Mouse (Mus musculus): ENCODE measurements at regions not wholly inside any gene's neighbourhood (a gene's known extent, or its start where the extent isn't known, plus 50 kb on each side); places are given as distances from the start of the nearest gene placed in this dataset.

GRCm38 (mm10) chr2:128367266-128368150, 223.5 kb upstream of the Spdye4c start:
- intact Hi-C loops (cut with DNase I) = no loop called here

- intact Hi-C loops (cut with DNase I) = no loop called here
Observed at GRCm38 (mm10) chr2:128368534-128369273, 222.3 kb upstream of the Spdye4c start.

DNA sequence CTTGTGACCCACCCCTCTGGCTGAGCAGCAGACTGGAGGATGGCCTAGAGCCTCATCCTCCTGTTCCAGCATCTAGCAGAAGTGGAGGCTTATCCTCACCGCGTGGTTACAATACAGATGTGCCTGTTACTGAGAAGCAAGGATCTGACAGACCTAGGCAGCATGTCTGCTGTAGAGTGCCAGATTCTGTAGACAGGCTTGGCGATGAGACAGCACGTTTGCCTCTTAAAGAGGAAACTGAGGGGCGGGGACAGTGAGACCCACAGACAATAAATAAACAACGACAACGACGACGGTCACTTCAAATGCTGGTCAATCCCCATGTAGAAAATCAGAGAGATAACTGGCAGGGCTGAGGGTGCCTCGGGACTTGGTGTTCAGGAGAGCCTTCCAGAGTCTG, 220.2 kb upstream of the Spdye4c start:
- intact Hi-C loops (cut with DNase I) = loop anchor here (5.0 kb wide), 1 partner anchor 94 kb away; no protein-coding TSS in a partner anchor

- intact Hi-C loops (cut with DNase I) = loop anchor here (5.0 kb wide), 1 partner anchor 95 kb away; no protein-coding TSS in a partner anchor
Observed at GRCm38 (mm10) chr2:128372204-128372603, 218.8 kb upstream of the Spdye4c start.

GRCm38 (mm10) chr2:128373363-128374252, 217.4 kb upstream of the Spdye4c start:
- intact Hi-C loops (cut with DNase I) = loop anchor here (5.0 kb wide), 1 partner anchor 96 kb away; no protein-coding TSS in a partner anchor

DNA sequence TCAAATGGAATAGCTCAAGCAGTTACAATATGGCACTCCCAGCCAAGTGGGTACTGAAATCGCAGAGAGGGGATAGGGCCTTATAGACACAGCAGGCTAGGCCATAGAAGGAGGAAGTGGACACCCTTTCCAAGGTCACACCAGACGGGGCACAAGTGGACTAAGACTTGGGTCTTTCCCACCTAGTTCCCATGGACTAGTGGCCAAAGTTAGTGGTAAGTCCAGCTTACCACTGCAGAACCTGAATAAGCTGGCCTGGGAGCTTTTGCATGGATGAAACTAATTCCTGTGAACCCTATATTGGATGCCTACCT, 216.8 kb upstream of the Spdye4c start:
- intact Hi-C loops (cut with DNase I) = loop anchor here (5.0 kb wide), 1 partner anchor 97 kb away; no protein-coding TSS in a partner anchor

DNA sequence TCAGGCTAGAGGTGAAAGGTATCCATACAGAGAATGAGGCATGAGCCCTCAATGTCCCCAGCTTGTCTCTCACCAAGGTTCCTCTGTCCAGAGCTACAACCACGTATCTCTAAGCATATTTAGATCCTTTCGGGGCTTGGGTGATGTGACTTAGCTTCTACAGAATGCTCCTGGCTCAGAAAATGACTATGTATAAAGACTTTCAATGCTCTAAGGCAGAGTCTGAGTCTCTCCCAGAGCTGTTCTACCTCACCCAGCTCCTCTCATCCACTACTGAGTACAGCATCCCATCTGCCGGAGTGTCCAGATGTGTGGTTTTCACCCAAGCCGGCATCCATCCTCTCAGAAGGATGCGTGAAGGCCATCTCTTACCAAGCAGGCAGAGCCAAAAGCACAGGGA, 216.1 kb upstream of the Spdye4c start:
- intact Hi-C loops (cut with DNase I) = loop anchor here (5.0 kb wide), 1 partner anchor 98 kb away; no protein-coding TSS in a partner anchor

DNA sequence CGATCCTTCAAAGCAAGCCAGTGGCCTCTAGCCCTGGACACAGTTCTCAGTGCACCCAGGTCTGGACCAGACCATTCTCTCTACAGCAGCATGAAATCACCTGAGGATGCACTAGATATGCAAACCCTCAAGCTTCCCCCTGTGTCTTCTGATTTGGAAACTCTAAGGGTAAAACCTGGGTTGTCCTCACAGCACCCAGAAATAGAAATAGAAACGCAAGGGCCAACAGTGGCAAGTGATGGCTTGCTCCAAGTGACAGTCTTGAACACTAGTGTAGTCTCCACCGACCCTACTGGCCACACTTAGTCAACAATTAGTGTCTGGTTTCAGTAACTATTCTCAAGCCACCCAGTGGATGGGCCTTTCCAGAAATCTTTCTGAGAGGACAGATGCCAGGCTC, 215.2 kb upstream of the Spdye4c start:
- intact Hi-C loops (cut with DNase I) = no loop called here

DNA sequence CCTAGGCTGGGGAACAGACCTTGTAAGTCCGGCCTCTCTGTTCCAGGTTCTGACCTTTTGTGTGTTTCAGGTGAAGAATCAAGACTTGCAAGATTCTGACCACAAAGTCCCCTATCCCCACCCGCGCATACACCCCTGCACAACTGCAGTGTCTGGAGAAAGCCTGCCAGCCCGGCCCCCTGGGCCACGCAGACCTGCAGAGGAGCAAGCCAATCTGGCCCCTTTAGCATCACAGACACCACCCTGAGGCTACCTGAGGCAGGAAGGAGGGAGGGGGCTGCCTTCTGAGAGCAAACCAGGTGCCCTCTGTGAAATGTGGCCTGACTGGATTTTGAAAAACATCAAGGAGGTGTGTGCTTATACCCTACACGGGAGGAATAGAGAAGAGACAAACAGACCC, 213.8 kb upstream of the Spdye4c start:
- intact Hi-C loops (cut with DNase I) = no loop called here

GRCm38 (mm10) chr2:128377680-128378079, 213.3 kb upstream of the Spdye4c start:
- intact Hi-C loops (cut with DNase I) = no loop called here

- intact Hi-C loops (cut with DNase I) = no loop called here
Observed at GRCm38 (mm10) chr2:128378456-128378855, 212.6 kb upstream of the Spdye4c start.

GRCm38 (mm10) chr2:128379151-128379550, 211.9 kb upstream of the Spdye4c start:
- intact Hi-C loops (cut with DNase I) = no loop called here

DNA sequence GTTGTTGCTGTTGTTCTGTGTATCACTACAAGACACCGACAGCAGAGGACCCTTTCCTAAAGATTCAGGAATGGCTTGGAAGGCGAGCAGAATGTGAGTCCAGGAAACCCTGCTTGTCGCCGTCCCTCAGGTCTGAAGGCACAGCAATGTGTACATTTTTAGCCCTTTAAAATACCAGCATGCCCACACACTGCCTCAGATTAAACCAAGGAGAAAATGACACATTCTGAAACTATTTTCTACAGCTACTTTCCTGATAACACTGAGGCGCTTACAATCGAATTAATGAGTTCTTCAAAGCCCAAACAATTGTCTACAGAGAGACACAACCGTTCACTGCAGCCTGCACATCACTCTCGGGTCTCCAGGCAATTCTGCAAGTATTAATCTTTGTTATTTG, 211.5 kb upstream of the Spdye4c start:
- intact Hi-C loops (cut with DNase I) = no loop called here

GRCm38 (mm10) chr2:128380581-128380980, 210.4 kb upstream of the Spdye4c start:
- intact Hi-C loops (cut with DNase I) = no loop called here

DNA sequence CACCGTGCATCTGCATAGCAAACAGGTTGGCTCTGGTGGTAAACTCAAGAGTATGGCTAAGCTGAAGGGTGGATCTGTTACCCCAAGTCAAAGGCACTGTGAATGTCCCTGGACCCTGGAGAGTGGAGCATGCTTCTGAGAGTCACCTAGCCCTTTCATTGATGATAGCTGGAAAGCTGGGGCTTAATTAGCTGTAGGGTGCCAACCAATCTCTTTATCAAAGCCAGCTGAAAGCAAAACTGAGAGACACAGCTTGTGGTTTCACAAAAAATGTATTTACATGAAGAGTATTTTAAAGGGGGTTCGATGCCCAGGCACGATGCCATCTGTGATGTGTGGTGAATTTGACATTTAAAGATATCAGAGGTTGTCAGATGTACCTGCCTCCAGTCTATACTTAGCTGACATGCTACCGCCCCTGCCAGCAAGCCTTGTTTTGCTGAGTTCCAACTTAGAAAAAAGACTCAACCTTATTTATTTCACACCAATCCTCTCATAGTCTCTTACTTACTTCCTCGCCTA, 209.3 kb upstream of the Spdye4c start:
- intact Hi-C loops (cut with DNase I) = no loop called here

GRCm38 (mm10) chr2:128382473-128382872, 208.5 kb upstream of the Spdye4c start:
- intact Hi-C loops (cut with DNase I) = no loop called here

GRCm38 (mm10) chr2:128384612-128385011, 206.4 kb upstream of the Spdye4c start:
- intact Hi-C loops (cut with DNase I) = no loop called here

DNA sequence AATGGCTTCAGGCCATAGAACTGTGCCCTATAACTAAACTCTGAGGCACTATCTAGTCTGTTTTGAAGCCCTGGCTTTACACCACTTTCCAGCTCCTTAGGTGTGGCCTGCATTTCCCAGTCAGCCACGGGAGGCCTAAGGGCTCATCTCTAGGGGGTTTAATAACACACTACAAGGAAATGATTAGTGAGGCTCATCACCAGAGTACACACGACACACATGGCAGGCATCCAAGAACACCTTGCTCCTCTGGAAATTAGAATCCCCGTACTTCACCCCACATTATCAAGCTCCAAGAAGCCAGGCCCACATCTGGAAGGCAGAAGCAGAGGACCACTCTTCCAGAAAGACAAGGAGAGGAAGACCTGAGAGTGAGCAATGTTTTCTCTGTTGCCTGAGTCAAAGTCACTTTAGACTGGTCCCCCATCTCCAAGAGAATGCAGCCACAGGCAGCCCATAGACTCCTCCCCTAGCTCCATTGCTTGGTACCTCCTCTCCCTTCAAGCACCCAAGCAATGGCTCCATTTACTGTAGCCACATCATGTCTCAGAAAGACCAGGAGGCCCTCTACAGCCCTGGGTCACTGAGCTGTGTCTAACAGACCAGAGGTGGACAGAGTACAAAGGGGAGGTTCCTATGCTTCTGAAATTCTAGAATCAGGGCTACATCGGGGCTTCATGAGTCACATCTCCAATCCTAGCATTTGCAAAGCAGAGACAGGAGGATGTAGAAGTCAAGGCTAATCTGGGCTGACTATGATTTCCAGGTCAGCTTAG, 204.0 kb upstream of the Spdye4c start:
- intact Hi-C loops (cut with DNase I) = no loop called here

DNA sequence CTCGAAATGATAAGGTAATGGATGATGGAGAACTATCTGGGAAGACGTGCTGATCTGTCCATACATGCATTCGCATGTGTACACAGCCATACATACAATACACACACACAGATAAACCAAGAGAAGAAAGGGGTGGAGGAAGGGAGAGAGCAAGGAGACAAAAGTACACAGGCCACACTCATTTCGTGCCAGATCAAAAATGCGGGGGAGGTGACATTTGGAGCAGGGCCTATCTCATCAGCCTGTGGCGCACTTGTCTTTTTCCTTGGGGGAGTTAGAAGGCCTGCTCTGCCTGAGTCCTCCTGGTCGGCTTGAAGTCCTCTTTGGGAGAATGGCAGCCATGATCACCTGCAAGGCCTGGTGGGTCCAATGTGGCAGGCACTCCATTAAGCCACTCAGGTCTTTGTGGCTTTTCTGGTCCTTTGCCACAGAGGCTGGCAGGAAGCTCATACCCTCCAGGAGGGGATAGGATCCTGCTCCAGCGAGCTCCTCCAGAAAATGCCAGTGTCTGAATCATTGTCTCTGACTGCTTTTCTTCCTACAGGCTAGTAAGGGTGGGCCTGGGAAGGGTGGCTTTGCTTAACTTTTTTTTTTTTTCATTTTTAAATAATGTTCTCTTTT, 203.0 kb upstream of the Spdye4c start:
- intact Hi-C loops (cut with DNase I) = no loop called here
